Mouse (Mus musculus): ENCODE measurements around the gene Tgm4. TPM values are rescaled to one million over a fixed set of nuclear protein-coding genes. Genes with fewer than 3 reads are reported as not detected.

Tgm4 gene
- 0.08 and 0.19 TPM in 2 replicates for polyA plus RNA-seq (2012; rRNA removed)

DNA sequence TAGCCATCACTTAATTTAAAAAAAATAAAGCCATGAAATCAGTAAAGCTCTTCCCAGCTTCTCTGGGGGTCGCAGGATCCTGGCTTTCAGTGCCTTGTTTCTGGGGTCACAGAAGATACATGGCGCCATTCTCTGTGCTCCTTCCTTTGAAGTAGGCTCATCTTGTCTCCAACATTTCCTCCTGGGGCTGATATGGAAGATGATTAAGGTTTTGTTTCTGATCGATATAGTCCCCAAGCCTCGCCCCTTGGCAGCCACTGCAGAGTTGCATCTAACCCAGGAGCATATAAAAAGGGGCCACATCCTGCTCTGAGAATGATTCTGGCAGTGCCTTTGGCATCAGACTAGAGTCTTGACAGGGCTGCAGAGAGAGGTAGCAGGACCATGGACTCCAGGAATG is at the start of gene Tgm4:
Tgm4 (plus strand) TSS at position 301 of the 400 bp plus-strand sequence.
- 84% methylated on average over 4 of the region's 4 CpGs for WGBS

GRCm38 (mm10) chr9:122998406-122999192 is 35.9 kb upstream of the Tgm4 start:
- no peaks in the 10 kb centered on the region for H3K27me3 ChIP-seq (ENCODE audit: control insufficient read depth, insufficient read depth, low read length)
- TF ChIP-seq CTCF (IDR thresholded peaks at IDR 0.05; ENCODE audit: extremely low read depth, insufficient read depth, insufficient read length, insufficient replicate concordance) (no peak), POLR2A (IDR thresholded peaks at IDR 0.05; ENCODE audit: low read depth, low read length) (no peak)

More for the DNA sequence above, at the start of gene Tgm4:
- Histone ChIP-seq H3K27me3 (ENCODE audit: control insufficient read depth, insufficient read depth, low read length) (no peaks in the 10 kb centered on the region), H3K4me1 (ENCODE audit: control insufficient read depth, insufficient read depth, insufficient read length) (no peaks in the 10 kb centered on the region), H3K27ac (ENCODE audit: insufficient read depth, low read length) (no peak within 1 kb of the TSS), H3K36me3 (ENCODE audit: control insufficient read depth, insufficient read depth, low read length) (no peaks in the 10 kb centered on the region), H3K4me3 (ENCODE audit: extremely low read depth, insufficient read depth, insufficient read length) (no peak within 1 kb of the TSS)
- no peak for DNase-seq (ENCODE audit: low read depth in 1 of 2, low spot score in 2 of 2)
- TF ChIP-seq CTCF (IDR thresholded peaks at IDR 0.05; ENCODE audit: extremely low read depth, insufficient read depth, insufficient read length, insufficient replicate concordance) (no peak), POLR2A (IDR thresholded peaks at IDR 0.05; ENCODE audit: low read depth, low read length) (no peak)

GRCm38 (mm10) chr9:122999193-122999586 is 35.3 kb upstream of the Tgm4 start:
- H3K4me1 ChIP-seq (ENCODE audit: control insufficient read depth, insufficient read depth, insufficient read length) = peaks cover 6% of the 10 kb centered on the region
- DNase-seq (ENCODE audit: low read depth in 1 of 2, low spot score in 2 of 2) = no peak
- 55% methylated on average over 4 of the region's 4 CpGs for WGBS
- H3K27me3 ChIP-seq (ENCODE audit: control insufficient read depth, insufficient read depth, low read length) = no peaks in the 10 kb centered on the region
- TF ChIP-seq POLR2A (IDR thresholded peaks at IDR 0.05; ENCODE audit: low read depth, low read length) = no peak
- H3K4me3 ChIP-seq (ENCODE audit: extremely low read depth, insufficient read depth, insufficient read length) = no peak overlapping the region
- no peaks in the 10 kb centered on the region; the same call in 1 of the 2 replicates for H3K36me3 ChIP-seq (ENCODE audit: control insufficient read depth, insufficient read depth, low read length)
- no peak overlapping the region for H3K27ac ChIP-seq (ENCODE audit: insufficient read depth, low read length)

More at GRCm38 (mm10) chr9:122998406-122999192, 35.9 kb upstream of the Tgm4 start:
- Histone ChIP-seq H3K27ac (ENCODE audit: insufficient read depth, low read length) (no peak overlapping the region), H3K4me1 (ENCODE audit: control insufficient read depth, insufficient read depth, insufficient read length) (peaks cover 6% of the 10 kb centered on the region), H3K4me3 (ENCODE audit: extremely low read depth, insufficient read depth, insufficient read length) (no peak overlapping the region), H3K36me3 (ENCODE audit: control insufficient read depth, insufficient read depth, low read length) (no peaks in the 10 kb centered on the region; the same call in 1 of the 2 replicates)
- no peak for DNase-seq (ENCODE audit: low read depth in 1 of 2, low spot score in 2 of 2)
- 25% methylated on average over 10 of the region's 10 CpGs for WGBS

DNA sequence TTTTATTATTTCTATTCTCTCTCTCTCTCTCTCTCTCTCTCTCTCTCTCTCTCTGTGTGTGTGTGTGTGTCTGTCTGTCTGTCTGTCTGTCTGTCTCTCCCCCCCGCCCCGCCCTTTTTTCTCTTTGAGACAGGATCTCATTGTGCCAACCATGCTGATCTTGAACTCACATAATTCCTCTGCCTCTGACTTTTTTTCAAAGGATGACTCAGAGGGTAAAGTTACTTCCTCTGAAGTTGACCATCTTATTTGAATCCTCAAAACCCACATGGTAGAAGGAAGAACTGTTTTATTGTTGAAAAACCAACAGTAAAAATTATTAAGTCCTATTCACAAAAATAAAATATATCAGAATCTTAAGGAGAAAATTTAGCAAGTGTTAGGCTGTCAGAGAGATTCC is 29.8 kb upstream of the Tgm4 start:
- H3K27me3 ChIP-seq (ENCODE audit: control insufficient read depth, insufficient read depth, low read length) = no peaks in the 10 kb centered on the region
- no peak for DNase-seq (ENCODE audit: low read depth in 1 of 2, low spot score in 2 of 2)
- 100% methylated on average over 2 of the region's 2 CpGs for WGBS
- TF ChIP-seq POLR2A (IDR thresholded peaks at IDR 0.05; ENCODE audit: low read depth, low read length) = no peak
- no peak for TF ChIP-seq CTCF (IDR thresholded peaks at IDR 0.05; ENCODE audit: extremely low read depth, insufficient read depth, insufficient read length, insufficient replicate concordance)
- no peak overlapping the region for H3K4me3 ChIP-seq (ENCODE audit: extremely low read depth, insufficient read depth, insufficient read length)
- no peak overlapping the region for H3K27ac ChIP-seq (ENCODE audit: insufficient read depth, low read length)
- no peaks in the 10 kb centered on the region for H3K36me3 ChIP-seq (ENCODE audit: control insufficient read depth, insufficient read depth, low read length)
- no peaks in the 10 kb centered on the region for H3K4me1 ChIP-seq (ENCODE audit: control insufficient read depth, insufficient read depth, insufficient read length)

- no peaks in the 10 kb centered on the region for H3K4me1 ChIP-seq (ENCODE audit: control insufficient read depth, insufficient read depth, insufficient read length)
- no peak overlapping the region for H3K27ac ChIP-seq (ENCODE audit: insufficient read depth, low read length)
- no peak for DNase-seq (ENCODE audit: low read depth in 1 of 2, low spot score in 2 of 2)
- TF ChIP-seq POLR2A (IDR thresholded peaks at IDR 0.05; ENCODE audit: low read depth, low read length) (no peak), CTCF (IDR thresholded peaks at IDR 0.05; ENCODE audit: extremely low read depth, insufficient read depth, insufficient read length, insufficient replicate concordance) (no peak)
- no peaks in the 10 kb centered on the region for H3K27me3 ChIP-seq (ENCODE audit: control insufficient read depth, insufficient read depth, low read length)
- H3K4me3 ChIP-seq (ENCODE audit: extremely low read depth, insufficient read depth, insufficient read length) = no peak overlapping the region
- WGBS = 96% methylated on average over 6 of the region's 6 CpGs
- H3K36me3 ChIP-seq (ENCODE audit: control insufficient read depth, insufficient read depth, low read length) = no peaks in the 10 kb centered on the region; the same call in 1 of the 2 replicates
Observed at GRCm38 (mm10) chr9:123006071-123006470, 28.5 kb upstream of the Tgm4 start.

DNA sequence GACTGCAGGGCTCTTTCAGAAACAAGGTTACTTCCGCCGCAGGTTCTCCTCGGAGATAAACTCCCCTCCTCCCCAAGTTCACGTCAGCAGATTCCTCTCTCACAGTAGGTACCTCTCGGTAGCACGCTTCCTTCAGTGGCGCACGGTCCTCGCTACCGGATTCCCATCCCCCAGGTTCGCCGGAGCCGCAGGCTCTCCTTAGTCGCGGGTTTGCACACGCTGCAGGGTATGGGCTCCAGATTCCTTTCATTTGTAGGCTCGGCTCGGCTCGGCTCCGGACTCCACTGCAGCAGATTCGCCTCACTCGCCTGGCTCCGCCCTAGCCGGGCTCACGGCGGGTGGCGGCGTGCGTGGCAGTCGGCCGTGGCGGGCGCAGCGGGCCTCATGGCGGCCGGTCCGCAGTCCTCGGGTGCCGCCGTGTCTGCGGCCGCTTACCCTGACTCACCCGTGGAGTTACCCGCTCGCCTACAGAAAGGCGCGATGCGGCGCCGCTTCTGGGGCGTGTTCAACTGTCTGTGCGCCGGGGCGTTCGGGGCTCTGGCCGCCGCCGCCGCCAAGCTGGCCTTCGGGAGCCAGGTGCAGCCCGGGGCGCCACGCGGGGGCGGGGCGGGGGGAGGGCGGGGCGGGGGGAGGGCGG is 13.4 kb upstream of the Tgm4 start, which contains the start of gene Tmem42:
Tmem42 (plus strand) TSS at position 332 of the 637 bp plus-strand sequence.
- H3K27ac ChIP-seq (ENCODE audit: insufficient read depth, low read length) = peak within 1 kb of the TSS; percentile 90
- H3K36me3 ChIP-seq (ENCODE audit: control insufficient read depth, insufficient read depth, low read length) = no peaks in the 10 kb centered on the region
- DNase-seq (ENCODE audit: low read depth in 1 of 2, low spot score in 2 of 2) = peak; percentile 72 to 76
- TF ChIP-seq CTCF (IDR thresholded peaks at IDR 0.05; ENCODE audit: extremely low read depth, insufficient read depth, insufficient read length, insufficient replicate concordance) (no peak), POLR2A (IDR thresholded peaks at IDR 0.05; ENCODE audit: low read depth, low read length) (peak; percentile 1; the same call in 1 of the 2 replicates)
- under 1% methylated on average over 55 of the region's 69 CpGs for WGBS
- H3K4me3 ChIP-seq (ENCODE audit: extremely low read depth, insufficient read depth, insufficient read length) = peak within 1 kb of the TSS; percentile 78
- H3K4me1 ChIP-seq (ENCODE audit: control insufficient read depth, insufficient read depth, insufficient read length) = peaks cover 2% of the 10 kb centered on the region
- no peaks in the 10 kb centered on the region for H3K27me3 ChIP-seq (ENCODE audit: control insufficient read depth, insufficient read depth, low read length)

Measured in spleen, adult 2 months (tissue).